Mouse (Mus musculus): ENCODE measurements around the gene Six5.
"Not testable (repeated sequence)": the region's sequence is repeated elsewhere in the genome, so short reads cannot be mapped to it uniquely, and the experiment has no call there.

The Six5 gene

DNA sequence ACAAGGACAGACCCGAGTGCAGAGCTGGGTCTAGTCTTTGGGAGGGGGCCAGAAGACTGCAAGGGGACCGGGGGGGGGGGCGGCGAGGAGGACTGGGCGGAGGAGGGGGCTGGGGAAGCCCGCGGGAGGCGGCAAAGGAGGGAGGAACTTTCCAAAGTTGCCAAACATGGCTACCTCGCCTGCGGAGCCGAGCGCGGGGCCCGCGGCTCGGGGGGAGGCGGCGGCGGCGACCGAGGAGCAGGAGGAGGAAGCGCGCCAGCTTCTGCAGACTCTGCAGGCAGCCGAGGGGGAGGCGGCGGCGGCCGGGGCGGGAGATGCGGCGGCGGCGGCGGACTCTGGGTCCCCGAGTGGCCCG is at the start of gene Six5:
Gene Six5, plus strand, starts transcription at position 124 of the 355 bp plus-strand sequence.
- peak; percentile 37 to 53 for DNase-seq

GRCm38 (mm10) chr7:19044616-19045015 is 49.8 kb upstream of the Six5 start:
- DNase-seq: no peak

GRCm38 (mm10) chr7:19046286-19047069 is 47.9 kb upstream of the Six5 start:
- no peak for DNase-seq

GRCm38 (mm10) chr7:19048006-19048527 is 46.3 kb upstream of the Six5 start:
- no peak for DNase-seq

DNA sequence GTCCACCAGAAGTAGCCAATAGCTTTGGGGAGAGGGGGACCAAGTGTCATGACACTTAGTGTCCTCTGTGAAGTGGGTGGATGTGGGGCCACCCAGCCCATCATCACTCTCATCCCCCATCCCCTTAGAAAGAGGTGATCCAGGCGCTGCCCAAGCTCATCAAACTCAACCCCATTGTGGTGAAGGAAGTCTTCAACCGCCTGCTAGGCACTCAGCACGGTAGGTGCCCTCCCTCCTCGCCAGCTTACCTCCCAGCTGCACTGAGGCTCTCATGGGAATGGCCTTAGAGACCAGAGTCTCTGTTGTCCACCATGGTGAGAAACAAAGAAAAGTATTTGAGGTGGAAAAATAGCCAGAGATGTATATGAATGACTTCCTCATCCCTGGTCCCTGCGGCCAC is 45.1 kb upstream of the Six5 start:
- no peak for DNase-seq

GRCm38 (mm10) chr7:19050172-19050571 is 44.2 kb upstream of the Six5 start:
- no peak for DNase-seq

DNA sequence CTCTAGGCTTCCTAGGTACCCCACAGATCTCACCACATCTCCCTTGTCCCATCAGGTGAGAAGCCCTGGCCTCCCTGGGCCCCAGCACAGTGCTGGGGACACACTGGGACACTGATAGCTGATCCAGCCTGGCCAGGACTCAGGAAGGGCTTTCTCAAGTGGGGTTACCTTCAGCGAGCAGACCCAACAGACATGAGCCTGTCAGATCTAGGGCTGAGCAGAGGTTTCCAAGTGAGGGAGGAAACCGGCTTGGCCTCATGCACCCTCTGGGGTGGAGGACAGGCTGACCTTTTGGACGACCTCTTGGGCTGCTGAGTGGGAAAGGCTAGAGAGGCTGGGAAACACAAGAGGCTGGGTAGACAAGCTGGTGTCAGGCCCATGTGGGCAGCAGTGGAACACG is 43.2 kb upstream of the Six5 start:
- DNase-seq: no peak

DNA sequence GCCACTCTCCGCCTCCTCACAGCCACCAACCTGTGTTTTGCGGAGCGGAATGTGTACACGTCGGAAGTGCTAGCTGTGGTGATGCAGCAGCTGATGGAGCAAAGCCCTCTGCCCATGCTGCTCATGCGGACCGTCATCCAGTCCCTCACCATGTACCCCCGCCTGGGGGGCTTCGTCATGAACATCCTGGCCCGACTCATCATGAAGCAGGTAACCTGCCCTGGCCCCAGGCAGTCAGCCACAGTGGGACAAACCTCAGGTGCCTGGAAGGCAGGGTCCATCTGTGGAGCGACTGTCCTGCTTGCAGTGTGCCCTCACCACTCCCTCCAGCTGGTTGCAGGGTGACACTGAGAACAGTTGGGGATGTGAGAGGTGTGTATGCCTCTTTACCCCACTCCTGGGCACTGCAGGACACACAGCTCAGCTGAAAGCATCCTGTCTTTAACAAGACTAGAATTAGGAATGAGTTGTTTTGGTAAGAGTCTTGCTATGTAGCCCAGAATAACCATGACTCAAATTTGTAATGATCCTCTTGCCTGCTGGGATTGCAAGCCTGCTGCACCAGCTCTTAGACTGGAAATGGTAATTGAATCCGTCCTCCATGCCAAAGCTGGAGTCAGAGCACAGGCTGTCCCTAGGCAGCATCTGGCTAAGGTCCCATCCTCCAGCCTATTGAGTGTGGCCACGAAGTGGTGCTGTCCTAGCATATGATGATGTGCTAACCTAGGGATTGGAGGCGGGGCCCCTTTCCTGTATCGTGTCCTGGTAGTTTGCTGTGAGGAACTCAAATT is 41.9 kb upstream of the Six5 start:
- no peak for DNase-seq

DNA sequence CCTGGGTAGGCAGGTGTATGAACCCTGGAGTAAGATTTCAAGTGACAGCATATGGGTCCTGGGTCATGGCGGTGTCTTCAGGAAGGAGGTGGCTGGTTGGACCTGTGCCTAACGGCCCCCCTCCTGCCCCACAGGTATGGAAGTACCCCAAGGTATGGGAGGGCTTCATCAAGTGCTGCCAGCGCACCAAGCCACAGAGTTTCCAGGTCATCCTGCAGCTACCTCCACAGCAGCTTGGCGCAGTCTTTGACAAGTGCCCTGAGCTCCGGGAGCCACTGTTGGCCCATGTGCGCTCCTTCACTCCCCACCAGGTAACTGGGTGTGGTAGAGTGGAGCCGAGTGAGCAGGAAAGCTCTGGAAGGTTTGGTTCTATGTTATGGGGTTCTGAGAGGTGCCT is 41.3 kb upstream of the Six5 start:
- DNase-seq: no peak

GRCm38 (mm10) chr7:19054047-19054776 is 40.2 kb upstream of the Six5 start, which contains the start of gene Rsph6a:
TSS of gene Rsph6a (plus strand) at chr7:19054690.
- DNase-seq: peak in 1 of 2 experiments; percentile 27

DNA sequence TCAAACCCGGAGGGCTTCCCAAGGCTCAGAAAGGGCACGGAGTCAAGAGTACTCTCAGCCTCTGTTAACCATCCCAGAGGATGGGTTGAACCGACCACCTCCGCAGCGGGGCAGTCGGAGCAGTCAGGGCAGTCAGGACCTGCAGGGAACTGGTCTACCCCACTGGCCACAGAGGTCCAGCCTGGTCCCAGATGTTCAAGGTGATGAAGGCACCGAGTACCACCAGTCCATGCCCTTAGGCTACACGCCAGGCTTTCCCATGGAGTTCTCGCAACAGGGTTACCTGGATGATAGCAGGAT is 39.7 kb upstream of the Six5 start:
- DNase-seq: no peak

DNA sequence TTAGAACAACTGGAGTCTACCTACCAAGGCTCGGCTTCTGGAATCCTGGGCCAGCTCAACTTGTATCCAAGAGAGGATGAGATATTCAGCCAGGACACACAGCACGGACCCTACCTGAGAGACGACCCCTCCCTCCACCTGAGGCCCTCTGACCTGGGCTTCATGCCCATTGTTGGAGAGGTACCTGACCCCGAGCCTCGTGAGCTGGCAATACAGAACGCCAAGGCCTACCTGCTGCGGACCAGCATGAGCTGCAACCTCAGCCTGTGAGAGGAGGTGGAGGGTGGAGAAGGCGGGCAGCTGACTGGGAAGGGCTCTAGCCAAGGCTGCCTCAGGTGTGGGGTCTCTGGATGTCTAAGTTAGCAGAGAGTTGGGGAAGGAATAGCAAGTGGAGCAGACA is 39.3 kb upstream of the Six5 start:
- DNase-seq: no peak

DNA sequence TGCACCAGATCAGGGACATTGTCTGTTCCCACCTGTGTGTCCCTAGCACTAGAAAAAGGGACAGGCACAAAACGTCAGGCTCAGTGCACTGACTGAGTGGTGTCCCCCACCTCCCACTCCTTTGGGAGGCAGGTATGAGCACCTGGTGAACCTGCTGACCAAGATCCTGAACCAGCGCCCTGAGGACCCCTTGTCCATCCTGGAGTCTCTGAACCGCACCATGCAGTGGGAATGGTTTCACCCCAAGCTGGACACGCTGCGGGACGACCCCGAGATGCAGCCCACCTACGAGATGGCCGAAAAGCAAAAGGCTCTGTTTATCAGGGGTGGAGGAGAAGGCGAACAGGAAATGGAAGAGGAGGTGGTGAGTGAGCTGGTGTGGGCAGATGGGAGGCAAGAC is 37.0 kb upstream of the Six5 start:
- no peak for DNase-seq

DNA sequence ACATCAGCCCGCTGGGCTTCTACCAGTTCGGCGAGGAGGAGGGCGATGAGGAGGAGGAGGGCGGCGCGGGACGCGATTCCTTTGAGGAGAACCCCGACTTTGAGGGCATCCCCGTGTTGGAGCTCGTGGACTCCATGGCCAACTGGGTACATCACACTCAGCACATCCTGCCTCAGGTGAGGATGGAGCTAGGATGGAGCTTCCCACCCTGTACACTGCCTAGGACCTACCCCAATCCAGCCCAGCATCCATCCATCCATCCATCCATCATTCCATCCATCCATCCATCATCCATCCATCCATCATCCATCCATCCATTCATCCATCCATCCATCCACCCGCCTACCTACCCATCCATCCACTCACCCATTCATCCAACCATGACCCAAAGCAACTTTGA is 28.5 kb upstream of the Six5 start:
- no peak for DNase-seq

DNA sequence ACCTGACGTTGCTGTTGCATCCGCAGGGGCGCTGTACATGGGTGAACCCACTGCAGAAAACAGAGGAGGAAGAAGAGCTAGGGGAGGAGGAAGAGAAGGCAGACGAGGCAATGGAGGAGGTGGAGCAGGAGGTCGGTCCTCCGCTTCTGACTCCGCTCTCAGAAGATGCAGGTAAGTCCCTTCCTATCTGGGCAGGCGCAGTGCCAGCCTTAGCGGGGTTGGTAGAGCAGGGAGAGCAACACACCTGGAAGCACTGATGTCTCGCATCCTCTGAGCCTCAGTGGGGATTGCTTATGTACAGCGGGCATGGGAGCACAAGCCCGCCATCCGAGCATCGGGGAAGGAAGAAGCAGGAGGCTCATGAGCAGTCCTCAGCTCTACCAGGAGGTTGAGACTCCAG is 27.3 kb upstream of the Six5 start:
- DNase-seq: no peak

GRCm38 (mm10) chr7:19067935-19068334 is 26.5 kb upstream of the Six5 start:
- no peak for DNase-seq

DNA sequence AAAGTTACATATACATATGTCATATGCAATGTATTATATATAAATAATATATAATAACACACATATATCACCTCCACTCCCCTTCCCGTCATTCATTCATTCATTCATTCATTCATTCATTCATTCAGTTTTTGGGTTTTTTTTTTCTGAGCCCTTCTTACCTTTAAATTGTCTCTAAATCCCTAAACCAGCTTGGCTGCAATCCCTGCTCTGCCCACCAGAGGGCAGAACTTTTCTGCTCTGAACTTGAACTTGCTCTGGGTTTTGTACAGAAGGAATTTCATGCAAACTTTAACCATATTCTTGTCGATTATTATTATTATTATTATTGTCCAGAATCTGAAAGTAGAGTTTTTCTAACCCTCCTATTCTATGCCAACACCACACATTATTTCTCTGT is 25.7 kb upstream of the Six5 start:
- peak; percentile 51 to 82 for DNase-seq

DNA sequence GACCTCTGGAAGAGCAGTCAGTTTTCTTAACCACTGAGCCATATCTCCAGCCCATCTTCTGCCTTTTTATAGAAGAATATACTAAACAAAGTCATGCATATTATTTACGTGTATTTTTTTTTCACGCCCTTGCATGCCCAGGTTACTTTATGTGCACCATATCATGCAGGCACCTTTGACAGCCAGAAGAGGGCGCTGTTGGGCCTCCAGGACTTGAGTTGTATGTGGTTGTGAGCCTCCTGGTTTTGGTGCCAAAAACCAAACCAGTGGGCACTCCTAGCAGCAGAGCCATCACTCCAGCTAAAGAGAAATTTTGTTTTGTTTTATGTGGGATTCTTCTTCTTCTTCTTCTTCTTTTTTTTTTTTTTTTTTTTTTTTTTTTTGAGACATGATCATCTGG is 24.9 kb upstream of the Six5 start:
- DNase-seq: no peak

GRCm38 (mm10) chr7:19071024-19071423 is 23.4 kb upstream of the Six5 start:
- DNase-seq: not testable (repeated sequence)

DNA sequence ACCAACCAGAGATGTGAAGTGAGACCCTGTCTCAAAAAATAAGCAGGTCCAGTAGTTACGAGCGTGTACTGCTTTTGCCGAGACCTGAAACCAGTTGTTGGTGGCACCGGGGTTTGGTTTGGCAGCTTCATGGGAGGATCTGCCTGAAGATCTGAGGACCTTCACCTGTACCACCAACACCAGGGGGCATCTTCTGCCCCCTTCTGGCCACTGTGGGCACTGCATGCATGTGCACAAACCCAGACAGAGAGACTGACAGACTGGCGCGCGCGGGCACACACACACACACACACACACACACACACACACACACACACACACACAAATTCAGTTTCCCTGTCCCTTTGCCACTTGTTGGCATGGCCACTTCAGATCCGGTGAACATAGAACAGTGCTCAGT is 20.9 kb upstream of the Six5 start:
- no peak for DNase-seq

DNA sequence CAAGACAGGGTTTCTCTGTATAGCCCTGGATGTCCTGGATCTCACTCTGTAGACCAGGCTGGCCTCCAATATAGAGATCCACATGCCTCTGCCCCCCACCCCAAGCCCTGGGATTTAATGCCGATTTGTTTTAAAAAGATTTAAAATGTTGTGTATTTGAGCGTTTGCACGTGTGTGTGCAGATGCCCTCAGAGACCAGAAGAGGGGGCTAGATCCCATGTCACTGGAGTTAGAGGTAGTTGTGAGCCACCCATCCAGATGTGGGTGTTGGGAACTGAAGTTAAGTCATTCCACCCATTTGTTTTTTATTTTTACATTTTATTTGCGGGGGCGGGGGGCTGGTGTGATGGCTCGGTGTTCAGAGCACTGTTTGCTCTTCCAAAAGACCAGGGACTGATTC is 19.9 kb upstream of the Six5 start:
- no peak for DNase-seq

DNA sequence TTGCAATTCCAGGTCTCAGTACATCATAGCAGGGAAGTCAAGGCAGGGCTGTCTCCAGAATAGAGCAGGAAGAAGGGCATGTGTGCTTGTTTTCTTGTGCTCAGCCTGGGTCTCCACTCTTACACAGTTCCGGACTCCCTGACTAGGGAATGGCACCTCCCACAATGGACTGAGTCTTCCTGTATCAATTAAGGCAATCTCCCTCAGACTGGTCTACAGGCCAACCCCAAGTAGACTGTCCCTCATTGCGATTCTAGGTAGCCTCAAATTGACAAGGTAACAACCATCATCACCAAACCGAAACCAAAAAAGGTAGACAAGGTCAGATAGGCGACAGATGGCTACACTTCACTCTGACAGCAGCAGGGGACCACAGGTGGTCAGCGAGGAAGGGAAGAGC is 19.2 kb upstream of the Six5 start:
- DNase-seq: no peak

DNA sequence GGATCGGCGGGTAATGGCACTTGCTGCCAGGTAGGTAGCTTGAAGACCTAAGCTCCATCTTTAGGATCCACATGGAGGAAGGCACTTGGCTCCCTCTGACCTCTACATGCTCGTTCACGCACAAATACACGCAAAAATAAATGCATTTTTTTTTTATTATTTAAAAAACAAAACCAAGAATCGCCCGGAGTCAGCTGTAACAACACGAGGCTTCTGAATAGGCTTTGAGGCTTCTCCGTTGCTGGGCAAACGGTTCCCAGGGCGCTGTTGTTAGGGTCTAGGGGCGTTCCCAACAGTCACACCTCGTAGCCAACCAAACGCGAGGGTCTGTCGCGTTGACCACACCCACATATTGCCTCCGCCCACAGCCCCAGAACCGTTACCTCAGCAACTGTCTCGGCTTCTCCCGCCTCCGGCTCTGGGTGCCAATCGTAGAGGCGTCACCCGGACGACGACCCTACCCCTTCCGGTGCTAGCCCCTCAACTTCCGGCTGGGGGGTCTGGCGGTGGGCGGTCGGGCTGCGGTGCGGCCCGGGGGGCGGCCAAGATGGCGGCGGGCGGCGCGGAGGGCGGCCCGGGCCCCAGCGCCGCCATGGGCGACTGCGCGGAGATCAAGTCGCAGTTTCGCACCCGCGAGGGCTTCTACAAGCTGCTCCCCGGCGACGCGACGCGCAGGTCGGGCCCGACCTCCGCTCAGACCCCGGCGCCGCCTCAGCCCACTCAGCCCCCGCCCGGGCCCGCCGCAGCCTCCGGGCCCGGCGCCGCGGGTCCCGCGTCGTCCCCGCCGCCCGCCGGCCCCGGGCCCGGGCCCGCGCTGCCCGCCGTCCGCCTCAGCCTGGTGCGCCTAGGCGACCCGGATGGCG is 18.4 kb upstream of the Six5 start, which contains the start of gene Dmwd:
Gene Dmwd, plus strand, starts transcription at position 505 of the 863 bp plus-strand sequence.
- DNase-seq: peak; percentile 64 to 70

Data from spleen, adult 18-20 months (tissue).